Mouse (Mus musculus) forebrain, embryonic 11.5 days (tissue): ENCODE measurements around the gene Cdc42ep4. TPM values are rescaled to one million over a fixed set of nuclear protein-coding genes. Genes with fewer than 3 reads are reported as not detected.

Source experiments
- ATAC-seq: fragments of 200-750 bp; cut with Nextera tagmentation; replicated peaks from 2 replicates; pipeline ENCODE4 v1.8.0; 2017; ENCODE audit warnings: moderate TSS enrichment; ENCODE audit not compliant: low FRiP score
- DNase-seq: peaks from one replicate; pipeline ENCODE4 v3.0.0-alpha.2; 2017; ENCODE audit warnings: low spot score
- H3K27ac ChIP-seq: fragments of 300-500 bp; sonication (generic); 2 replicates; pipeline ENCODE4 v1.5.1; 2014; ENCODE audit warnings: low read depth, low read length
- H3K27me3 ChIP-seq: fragments of 300-500 bp; sonication (generic); 2 replicates; pipeline ENCODE4 v1.6.1; 2014; ENCODE audit warnings: mild to moderate bottlenecking, low read length, mixed read lengths; ENCODE audit not compliant: control insufficient read depth, insufficient read depth
- H3K36me3 ChIP-seq: fragments of 300-500 bp; sonication (generic); 2 replicates; pipeline ENCODE4 v1.6.1; 2014; ENCODE audit warnings: mild to moderate bottlenecking, low read length, moderate library complexity, mixed read lengths; ENCODE audit not compliant: control insufficient read depth, insufficient read depth
- H3K4me1 ChIP-seq: fragments of 300-500 bp; sonication (generic); replicated peaks from 2 replicates; pipeline ENCODE4 v1.6.1; 2014; ENCODE audit warnings: low read length, mixed read lengths; ENCODE audit not compliant: control insufficient read depth, insufficient read depth
- H3K4me2 ChIP-seq: fragments of 300-500 bp; sonication (generic); 2 replicates; pipeline ENCODE4 v1.6.1; 2014; ENCODE audit warnings: low read depth, mild to moderate bottlenecking, low read length, moderate library complexity, mixed read lengths; ENCODE audit not compliant: severe bottlenecking
- H3K4me3 ChIP-seq: fragments of 300-500 bp; sonication (generic); 2 replicates; pipeline ENCODE4 v1.5.1; 2014; ENCODE audit warnings: low read depth, low read length
- H3K9ac ChIP-seq: fragments of 300-500 bp; sonication (generic); 2 replicates; pipeline ENCODE4 v1.6.1; 2014; ENCODE audit warnings: low read length
- H3K9me3 ChIP-seq: fragments of 300-500 bp; sonication (generic); 2 replicates; pipeline ENCODE4 v1.6.1; 2016; ENCODE audit warnings: low read length, mixed read lengths; ENCODE audit not compliant: control insufficient read depth
- WGBS: fragments of 180-500 bp; shearing (Covaris S2); extraction: QIAGEN DNeasy Blood & Tissue Kit; methylation state at CpG from one replicate; pipeline ENCODE4 v1.1.7; 2014; 5-methylcytosine and 5-hydroxymethylcytosine counted together
- polyA plus RNA-seq: library from polyadenylated mRNA; unstranded; fragments of >200 nt; fragmentation: Nextera tagmentation; extraction: Ambion mirVana; gene quantifications from 2 replicates; pipeline ENCODE4 v1.2.1, GENCODE M21; 2014

The Cdc42ep4 gene
- polyA plus RNA-seq, 1 experiment from 2014 or later: 78.5 TPM

- Histone ChIP-seq H3K27me3 (no peaks in the 10 kb centered on the region), H3K9me3 (no peaks in the 10 kb centered on the region), H3K4me3 (peak overlapping the region; percentile 74), H3K4me1 (peaks cover 11% of the 10 kb centered on the region), H3K9ac (peak overlapping the region; percentile 84), H3K4me2 (peak overlapping the region; percentile 79), H3K36me3 (peaks cover 2% of the 10 kb centered on the region; the same call in 1 of the 2 replicates), H3K27ac (peak overlapping the region; percentile 93)
- WGBS: under 1% methylated on average over 37 of the region's 38 CpGs
- DNase-seq (no peak), ATAC-seq (no peak)
These were observed 68.1 kb downstream of the Cdc42ep4 start for GRCm38 (mm10) chr11:113683627-113683956.

- DNase-seq (peak; percentile 78), ATAC-seq (peak; percentile 40)
- Histone ChIP-seq H3K36me3 (peaks cover 1% of the 10 kb centered on the region; the same call in 1 of the 2 replicates), H3K9me3 (no peaks in the 10 kb centered on the region), H3K9ac (peak overlapping the region; percentile 84), H3K4me3 (peak overlapping the region; percentile 74), H3K27me3 (no peaks in the 10 kb centered on the region), H3K27ac (peak overlapping the region; percentile 93), H3K4me2 (peak overlapping the region; percentile 79), H3K4me1 (peaks cover 11% of the 10 kb centered on the region)
- 3% methylated on average over 38 of the region's 38 CpGs for WGBS
These were observed 68.6 kb downstream of the Cdc42ep4 start for GRCm38 (mm10) chr11:113682897-113683626.

GRCm38 (mm10) chr11:113681979-113682378 is 69.7 kb downstream of the Cdc42ep4 start:
- Histone ChIP-seq H3K27me3 (no peaks in the 10 kb centered on the region), H3K4me2 (peak overlapping the region; percentile 79; the same call in 1 of the 2 replicates), H3K9me3 (no peaks in the 10 kb centered on the region), H3K27ac (no peak overlapping the region), H3K36me3 (no peaks in the 10 kb centered on the region), H3K4me1 (peaks cover 11% of the 10 kb centered on the region), H3K4me3 (no peak overlapping the region), H3K9ac (no peak overlapping the region)
- DNase-seq (no peak), ATAC-seq (no peak)

- H3K4me3 ChIP-seq: no peak overlapping the region
- no peak for DNase-seq
- no peak overlapping the region for H3K4me2 ChIP-seq
- peaks cover 11% of the 10 kb centered on the region for H3K4me1 ChIP-seq
- ATAC-seq: no peak
- no peaks in the 10 kb centered on the region for H3K27me3 ChIP-seq
- H3K9me3 ChIP-seq: no peaks in the 10 kb centered on the region
- no peak overlapping the region for H3K27ac ChIP-seq
- H3K36me3 ChIP-seq: no peaks in the 10 kb centered on the region
- 88% methylated on average over 2 of the region's 2 CpGs for WGBS
- no peak overlapping the region for H3K9ac ChIP-seq
These were observed 70.7 kb downstream of the Cdc42ep4 start for GRCm38 (mm10) chr11:113680954-113681353.

- Histone ChIP-seq H3K27me3 (no peaks in the 10 kb centered on the region), H3K9me3 (no peaks in the 10 kb centered on the region), H3K9ac (no peak overlapping the region), H3K4me3 (no peak overlapping the region), H3K4me1 (peaks cover 3% of the 10 kb centered on the region; the same call in 1 of the 2 replicates), H3K27ac (no peak overlapping the region), H3K4me2 (no peak overlapping the region), H3K36me3 (0 out of 2 replicates have a peak, but pooled peaks cover under 1% of the 10 kb centered on the region)
- DNase-seq (no peak), ATAC-seq (no peak)
- WGBS: 87% methylated on average over 8 of the region's 8 CpGs
These were observed 73.3 kb downstream of the Cdc42ep4 start for GRCm38 (mm10) chr11:113678373-113678772.

GRCm38 (mm10) chr11:113677378-113677777 is 74.3 kb downstream of the Cdc42ep4 start:
- WGBS: 99% methylated on average over 2 of the region's 2 CpGs
- H3K27ac ChIP-seq: no peak overlapping the region
- H3K4me2 ChIP-seq: no peak overlapping the region
- no peak overlapping the region for H3K4me3 ChIP-seq
- no peak overlapping the region for H3K9ac ChIP-seq
- ATAC-seq: no peak
- peaks cover 3% of the 10 kb centered on the region; the same call in 1 of the 2 replicates for H3K36me3 ChIP-seq
- H3K9me3 ChIP-seq: no peaks in the 10 kb centered on the region
- DNase-seq: no peak
- H3K4me1 ChIP-seq: peaks cover under 1% of the 10 kb centered on the region; the same call in 1 of the 2 replicates
- H3K27me3 ChIP-seq: no peaks in the 10 kb centered on the region

Other genes starting within 250 kb of the Cdc42ep4 start
- gene Sstr2, start 132.5 kb downstream of the Cdc42ep4 start, polyA plus RNA-seq: 10.5 and 10.7 TPM in 2 replicates
- gene Cog1, start 102.7 kb downstream of the Cdc42ep4 start, polyA plus RNA-seq: 36.2 and 39.4 TPM in 2 replicates
- 18.4 and 20.6 TPM in 2 replicates for gene Slc39a11, start 101.8 kb downstream of the Cdc42ep4 start, polyA plus RNA-seq
- gene Fam104a, start 67.7 kb downstream of the Cdc42ep4 start, polyA plus RNA-seq: 57.4 and 60.3 TPM in 2 replicates
- 26.5 and 27.4 TPM in 2 replicates for gene D11Wsu47e, start 67.5 kb downstream of the Cdc42ep4 start, polyA plus RNA-seq
- gene Cpsf4l, start 41.9 kb downstream of the Cdc42ep4 start, polyA plus RNA-seq: 0.33 and 0.47 TPM in 2 replicates